Mouse (Mus musculus) heart, postnatal 10 days (tissue): Measurements from ENCODE around the gene Cnep1r1. TPM values are rescaled to one million over a fixed set of nuclear protein-coding genes. Genes with fewer than 3 reads are reported as not detected.

Experiments used
- DNase-seq, 2 experiments: peaks; one replicate each; pipeline ENCODE4 v3.0.0; 2021
- intact Hi-C: fragments of 180-260 bp; cut with DNase I; formaldehyde crosslinking; loops from one replicate; pipeline ENCODE4 v1.15.1; 2025
- total RNA-seq, 2 experiments: library from RNA; stranded (reverse); gene quantifications; 2 replicates each; pipeline ENCODE4 v1.2.3; 2021

Cnep1r1 gene
- 10 to 100 TPM; 27.4 to 31.6 TPM for total RNA-seq

GRCm38 (mm10) chr8:88118456-88119036 is at the start of gene Cnep1r1:
Gene Cnep1r1 (plus strand): TSS chr8:88118769.
- intact Hi-C loops, result loop anchor here (5.0 kb wide), 1 partner anchor 124 kb away; no protein-coding TSS in a partner anchor

GRCm38 (mm10) chr8:88082183-88082582 is 36.4 kb upstream of the Cnep1r1 start:
- no peak for DNase-seq
- intact Hi-C loops, result no loop called here

More at GRCm38 (mm10) chr8:88118456-88119036, at the start of gene Cnep1r1:
- peak; percentile 99 for DNase-seq

- DNase-seq, result no peak
- intact Hi-C loops, result no loop called here
Observed at GRCm38 (mm10) chr8:88088006-88088405, 30.6 kb upstream of the Cnep1r1 start.

GRCm38 (mm10) chr8:88091661-88092060 is 26.9 kb upstream of the Cnep1r1 start:
- intact Hi-C loops, result no loop called here
- DNase-seq, result no peak

GRCm38 (mm10) chr8:88093367-88093766 is 25.2 kb upstream of the Cnep1r1 start:
- intact Hi-C loops, result no loop called here
- DNase-seq, result no peak

GRCm38 (mm10) chr8:88098856-88099255 is 19.7 kb upstream of the Cnep1r1 start:
- DNase-seq, result no peak
- intact Hi-C loops, result no loop called here

GRCm38 (mm10) chr8:88099526-88099925 is 19.0 kb upstream of the Cnep1r1 start:
- peak; percentile 29 to 56 for DNase-seq
- intact Hi-C loops, result no loop called here

GRCm38 (mm10) chr8:88109241-88109640 is 9.3 kb upstream of the Cnep1r1 start:
- intact Hi-C loops, result no loop called here

GRCm38 (mm10) chr8:88119076-88119475 is 507 bp downstream of the Cnep1r1 start:
- peak; percentile 20 to 25 for DNase-seq
- intact Hi-C loops, result loop anchor here (5.0 kb wide), 1 partner anchor 123 kb away; no protein-coding TSS in a partner anchor

More at GRCm38 (mm10) chr8:88109241-88109640, 9.3 kb upstream of the Cnep1r1 start:
- DNase-seq, result no peak

GRCm38 (mm10) chr8:88124850-88125249 is 6.3 kb downstream of the Cnep1r1 start:
- intact Hi-C loops, result no loop called here
- DNase-seq, result no peak

GRCm38 (mm10) chr8:88129397-88129796 is 10.8 kb downstream of the Cnep1r1 start:
- intact Hi-C loops, result no loop called here
- DNase-seq, result no peak

- intact Hi-C loops, result no loop called here
- no peak for DNase-seq
Observed at GRCm38 (mm10) chr8:88130754-88131317, 12.3 kb downstream of the Cnep1r1 start.

GRCm38 (mm10) chr8:88137748-88138484 is 19.3 kb downstream of the Cnep1r1 start, which contains the start of gene Heatr3:
Gene Heatr3 (plus strand): TSS chr8:88137855.
- intact Hi-C loops, result no loop called here
- DNase-seq, result peak; percentile 97 to 98

- no peak for DNase-seq
- intact Hi-C loops, result no loop called here
Observed at GRCm38 (mm10) chr8:88139256-88139655, 20.7 kb downstream of the Cnep1r1 start.

- intact Hi-C loops, result no loop called here
- no peak for DNase-seq
Observed at GRCm38 (mm10) chr8:88141629-88142028, 23.1 kb downstream of the Cnep1r1 start.

GRCm38 (mm10) chr8:88144041-88144440 is 25.5 kb downstream of the Cnep1r1 start:
- intact Hi-C loops, result no loop called here
- DNase-seq, result no peak

GRCm38 (mm10) chr8:88150910-88151371 is 32.4 kb downstream of the Cnep1r1 start:
- DNase-seq, result no peak
- intact Hi-C loops, result no loop called here

- intact Hi-C loops, result no loop called here
- DNase-seq, result no peak
Observed at GRCm38 (mm10) chr8:88160237-88160995, 41.8 kb downstream of the Cnep1r1 start.

- peak; percentile 49 to 79 for DNase-seq
- intact Hi-C loops, result no loop called here
Observed at GRCm38 (mm10) chr8:88161439-88161838, 42.9 kb downstream of the Cnep1r1 start.

- no peak for DNase-seq
- intact Hi-C loops, result no loop called here
Observed at GRCm38 (mm10) chr8:88175264-88175663, 56.7 kb downstream of the Cnep1r1 start.

- DNase-seq, result no peak
- intact Hi-C loops, result no loop called here
Observed at GRCm38 (mm10) chr8:88177291-88177690, 58.7 kb downstream of the Cnep1r1 start.
